Mouse (Mus musculus): ENCODE data around the gene Plekhn1. TPM values are rescaled to one million over a fixed set of nuclear protein-coding genes. Genes with fewer than 3 reads are reported as not detected.

The Plekhn1 gene
- polyA plus RNA-seq, 1 experiment from 2014 or later = 22.3 TPM

- ATAC-seq (ENCODE audit: low FRiP score, low TSS enrichment) = peak; percentile 88
Measured at GRCm38 (mm10) chr4:156235808-156236533, 1.3 kb upstream of the Plekhn1 start, which contains the start of gene Noc2l. Noc2l (plus strand) TSS chr4:156236010.

GRCm38 (mm10) chr4:156235360-156235770 is 708 bp upstream of the Plekhn1 start:
- peaks cover 52% of the 10 kb centered on the region for H3K36me3 ChIP-seq (ENCODE audit: insufficient read depth, low read length)
- H3K27me3 ChIP-seq (ENCODE audit: insufficient read depth, low read length) = no peaks in the 10 kb centered on the region
- peak overlapping the region; percentile 71 for H3K27ac ChIP-seq (ENCODE audit: low read length)
- no peaks in the 10 kb centered on the region for H3K9me3 ChIP-seq (ENCODE audit: low read length)
- peaks cover 17% of the 10 kb centered on the region for H3K4me1 ChIP-seq (ENCODE audit: insufficient read depth, low read length)
- H3K4me2 ChIP-seq (replicated peaks; ENCODE audit: low read depth, low read length) = peak overlapping the region; percentile 93
- WGBS = under 1% methylated on average over 15 of the region's 15 CpGs
- ATAC-seq (ENCODE audit: low FRiP score, low TSS enrichment) = peak; percentile 42; the same call in 1 of the 2 replicates
- H3K4me3 ChIP-seq (ENCODE audit: low read length) = peak overlapping the region; percentile 94
- H3K9ac ChIP-seq (replicated peaks; ENCODE audit: low read length) = peak overlapping the region; percentile 80

More at GRCm38 (mm10) chr4:156235808-156236533, 1.3 kb upstream of the Plekhn1 start, which contains the start of gene Noc2l:
- Histone ChIP-seq H3K9me3 (ENCODE audit: low read length) (no peaks in the 10 kb centered on the region), H3K4me1 (ENCODE audit: insufficient read depth, low read length) (peaks cover 17% of the 10 kb centered on the region), H3K27ac (ENCODE audit: low read length) (peak within 1 kb of the TSS; percentile 94), H3K36me3 (ENCODE audit: insufficient read depth, low read length) (peaks cover 52% of the 10 kb centered on the region), H3K4me2 (replicated peaks; ENCODE audit: low read depth, low read length) (peak within 1 kb of the TSS; percentile 93), H3K4me3 (ENCODE audit: low read length) (peak within 1 kb of the TSS; percentile 94), H3K9ac (replicated peaks; ENCODE audit: low read length) (peak within 1 kb of the TSS; percentile 80), H3K27me3 (ENCODE audit: insufficient read depth, low read length) (no peaks in the 10 kb centered on the region)
- WGBS = under 1% methylated on average over 87 of the region's 90 CpGs

GRCm38 (mm10) chr4:156234021-156234501 is 596 bp downstream of the Plekhn1 start:
- WGBS = 2% methylated on average over 17 of the region's 17 CpGs
- ATAC-seq (ENCODE audit: low FRiP score, low TSS enrichment) = peak; percentile 30; the same call in 1 of the 2 replicates
- H3K36me3 ChIP-seq (ENCODE audit: insufficient read depth, low read length) = peaks cover 52% of the 10 kb centered on the region
- peak overlapping the region; percentile 80 for H3K9ac ChIP-seq (replicated peaks; ENCODE audit: low read length)
- H3K4me3 ChIP-seq (ENCODE audit: low read length) = peak overlapping the region; percentile 94
- peaks cover 17% of the 10 kb centered on the region for H3K4me1 ChIP-seq (ENCODE audit: insufficient read depth, low read length)
- H3K9me3 ChIP-seq (ENCODE audit: low read length) = no peaks in the 10 kb centered on the region
- peak overlapping the region; percentile 93 for H3K4me2 ChIP-seq (replicated peaks; ENCODE audit: low read depth, low read length)
- H3K27ac ChIP-seq (ENCODE audit: low read length) = peak overlapping the region; percentile 31; the same call in 1 of the 2 replicates
- no peaks in the 10 kb centered on the region for H3K27me3 ChIP-seq (ENCODE audit: insufficient read depth, low read length)

- H3K27ac ChIP-seq (ENCODE audit: low read length) = no peak overlapping the region
- ATAC-seq (ENCODE audit: low FRiP score, low TSS enrichment) = peak; percentile 62
Measured at GRCm38 (mm10) chr4:156228393-156229024, 6.1 kb downstream of the Plekhn1 start.

GRCm38 (mm10) chr4:156227752-156228392 is 6.8 kb downstream of the Plekhn1 start:
- H3K4me1 ChIP-seq (ENCODE audit: insufficient read depth, low read length) = peaks cover 5% of the 10 kb centered on the region
- H3K9ac ChIP-seq (replicated peaks; ENCODE audit: low read length) = no peak overlapping the region
- no peaks in the 10 kb centered on the region for H3K27me3 ChIP-seq (ENCODE audit: insufficient read depth, low read length)
- H3K4me2 ChIP-seq (replicated peaks; ENCODE audit: low read depth, low read length) = peak overlapping the region; percentile 7
- no peak overlapping the region for H3K27ac ChIP-seq (ENCODE audit: low read length)
- H3K36me3 ChIP-seq (ENCODE audit: insufficient read depth, low read length) = peaks cover 39% of the 10 kb centered on the region
- no peaks in the 10 kb centered on the region for H3K9me3 ChIP-seq (ENCODE audit: low read length)
- no peak overlapping the region for H3K4me3 ChIP-seq (ENCODE audit: low read length)
- 37% methylated on average over 18 of the region's 18 CpGs for WGBS
- ATAC-seq (ENCODE audit: low FRiP score, low TSS enrichment) = 0 out of 2 replicates have a peak, but pooled peaks have one; percentile 17

More at GRCm38 (mm10) chr4:156228393-156229024, 6.1 kb downstream of the Plekhn1 start:
- Histone ChIP-seq H3K9me3 (ENCODE audit: low read length) (no peaks in the 10 kb centered on the region), H3K9ac (replicated peaks; ENCODE audit: low read length) (no peak overlapping the region), H3K27me3 (ENCODE audit: insufficient read depth, low read length) (no peaks in the 10 kb centered on the region), H3K4me3 (ENCODE audit: low read length) (no peak overlapping the region), H3K4me1 (ENCODE audit: insufficient read depth, low read length) (peaks cover 7% of the 10 kb centered on the region), H3K36me3 (ENCODE audit: insufficient read depth, low read length) (peaks cover 39% of the 10 kb centered on the region), H3K4me2 (replicated peaks; ENCODE audit: low read depth, low read length) (peak overlapping the region; percentile 7)
- 26% methylated on average over 12 of the region's 12 CpGs for WGBS

- no peak overlapping the region for H3K9ac ChIP-seq (replicated peaks; ENCODE audit: low read length)
- 91% methylated on average over 2 of the region's 2 CpGs for WGBS
- peaks cover 5% of the 10 kb centered on the region for H3K4me1 ChIP-seq (ENCODE audit: insufficient read depth, low read length)
- no peaks in the 10 kb centered on the region for H3K27me3 ChIP-seq (ENCODE audit: insufficient read depth, low read length)
- peaks cover 3% of the 10 kb centered on the region for H3K36me3 ChIP-seq (ENCODE audit: insufficient read depth, low read length)
- no peak overlapping the region for H3K4me2 ChIP-seq (replicated peaks; ENCODE audit: low read depth, low read length)
- H3K27ac ChIP-seq (ENCODE audit: low read length) = no peak overlapping the region
- no peaks in the 10 kb centered on the region for H3K9me3 ChIP-seq (ENCODE audit: low read length)
- no peak for ATAC-seq (ENCODE audit: low FRiP score, low TSS enrichment)
- H3K4me3 ChIP-seq (ENCODE audit: low read length) = no peak overlapping the region
Measured at GRCm38 (mm10) chr4:156224276-156224675, 10.4 kb downstream of the Plekhn1 start.

GRCm38 (mm10) chr4:156219936-156220335 is 14.7 kb downstream of the Plekhn1 start:
- Histone ChIP-seq H3K4me1 (ENCODE audit: insufficient read depth, low read length) (no peaks in the 10 kb centered on the region), H3K4me3 (ENCODE audit: low read length) (no peak overlapping the region), H3K36me3 (ENCODE audit: insufficient read depth, low read length) (no peaks in the 10 kb centered on the region), H3K4me2 (replicated peaks; ENCODE audit: low read depth, low read length) (no peak overlapping the region), H3K9me3 (ENCODE audit: low read length) (no peaks in the 10 kb centered on the region), H3K9ac (replicated peaks; ENCODE audit: low read length) (no peak overlapping the region), H3K27me3 (ENCODE audit: insufficient read depth, low read length) (no peaks in the 10 kb centered on the region), H3K27ac (ENCODE audit: low read length) (no peak overlapping the region)
- WGBS = 88% methylated on average over 11 of the region's 11 CpGs
- no peak for ATAC-seq (ENCODE audit: low FRiP score, low TSS enrichment)

GRCm38 (mm10) chr4:156217838-156218237 is 16.8 kb downstream of the Plekhn1 start:
- Histone ChIP-seq H3K4me2 (replicated peaks; ENCODE audit: low read depth, low read length) (no peak overlapping the region), H3K4me1 (ENCODE audit: insufficient read depth, low read length) (no peaks in the 10 kb centered on the region), H3K9ac (replicated peaks; ENCODE audit: low read length) (no peak overlapping the region), H3K27ac (ENCODE audit: low read length) (no peak overlapping the region), H3K36me3 (ENCODE audit: insufficient read depth, low read length) (no peaks in the 10 kb centered on the region), H3K9me3 (ENCODE audit: low read length) (no peaks in the 10 kb centered on the region), H3K27me3 (ENCODE audit: insufficient read depth, low read length) (no peaks in the 10 kb centered on the region), H3K4me3 (ENCODE audit: low read length) (no peak overlapping the region)
- WGBS = 77% methylated on average over 16 of the region's 16 CpGs
- ATAC-seq (ENCODE audit: low FRiP score, low TSS enrichment) = no peak

GRCm38 (mm10) chr4:156217022-156217669 is 17.5 kb downstream of the Plekhn1 start:
- Histone ChIP-seq H3K4me1 (ENCODE audit: insufficient read depth, low read length) (no peaks in the 10 kb centered on the region), H3K9me3 (ENCODE audit: low read length) (no peaks in the 10 kb centered on the region), H3K27me3 (ENCODE audit: insufficient read depth, low read length) (no peaks in the 10 kb centered on the region), H3K36me3 (ENCODE audit: insufficient read depth, low read length) (no peaks in the 10 kb centered on the region), H3K4me2 (replicated peaks; ENCODE audit: low read depth, low read length) (no peak overlapping the region), H3K9ac (replicated peaks; ENCODE audit: low read length) (no peak overlapping the region), H3K27ac (ENCODE audit: low read length) (no peak overlapping the region), H3K4me3 (ENCODE audit: low read length) (no peak overlapping the region)
- no peak for ATAC-seq (ENCODE audit: low FRiP score, low TSS enrichment)
- WGBS = 79% methylated on average over 16 of the region's 16 CpGs
